Mouse (Mus musculus) limb, embryonic 12.5 days (tissue): ENCODE data around the gene Map3k11. TPM values are rescaled to one million over a fixed set of nuclear protein-coding genes. Genes with fewer than 3 reads are reported as not detected.

Experiments
- ATAC-seq: fragments of 200-750 bp; cut with Nextera tagmentation; 2 replicates; pipeline ENCODE4 v1.8.0; 2017; ENCODE audit warnings: low read depth, moderate TSS enrichment; ENCODE audit not compliant: insufficient number of reproducible peaks, insufficient read depth, low FRiP score, low TSS enrichment
- H3K27ac ChIP-seq: fragments of 300-500 bp; sonication (generic); 2 replicates; pipeline ENCODE4 v1.5.1; 2016; ENCODE audit warnings: mild to moderate bottlenecking, moderate library complexity
- H3K27me3 ChIP-seq: fragments of 300-500 bp; sonication (generic); 2 replicates; pipeline ENCODE4 v1.6.1; 2016; ENCODE audit warnings: mild to moderate bottlenecking, moderate library complexity
- H3K36me3 ChIP-seq: fragments of 300-500 bp; sonication (generic); 2 replicates; pipeline ENCODE4 v1.6.1; 2016; ENCODE audit warnings: mild to moderate bottlenecking, moderate library complexity
- H3K4me1 ChIP-seq: fragments of 300-500 bp; sonication (generic); replicated peaks from 2 replicates; pipeline ENCODE4 v1.6.1; 2016
- H3K4me2 ChIP-seq: fragments of 300-500 bp; sonication (generic); 2 replicates; pipeline ENCODE4 v1.6.1; 2016; ENCODE audit warnings: mild to moderate bottlenecking, moderate library complexity
- H3K4me3 ChIP-seq: fragments of 300-500 bp; sonication (generic); replicated peaks from 2 replicates; pipeline ENCODE4 v1.5.1; 2016; ENCODE audit warnings: mild to moderate bottlenecking
- H3K9ac ChIP-seq: fragments of 300-500 bp; sonication (generic); replicated peaks from 2 replicates; pipeline ENCODE4 v1.6.1; 2016; ENCODE audit warnings: mild to moderate bottlenecking, moderate library complexity
- H3K9me3 ChIP-seq: fragments of 300-500 bp; sonication (generic); 2 replicates; pipeline ENCODE4 v1.6.1; 2016; ENCODE audit warnings: mild to moderate bottlenecking, moderate library complexity
- WGBS: fragments of 180-500 bp; shearing (Covaris S2); methylation state at CpG from one replicate; pipeline ENCODE4 v1.1.7; 2016; 5-methylcytosine and 5-hydroxymethylcytosine counted together
- polyA plus RNA-seq: library from polyadenylated mRNA; unstranded; fragments of >200 nt; fragmentation: Nextera tagmentation; extraction: Ambion mirVana; gene quantifications from 2 replicates; pipeline ENCODE4 v1.2.1, GENCODE M21; 2016

Gene Map3k11
- polyA plus RNA-seq, 1 experiment from 2014 or later, result 19.6 TPM

DNA sequence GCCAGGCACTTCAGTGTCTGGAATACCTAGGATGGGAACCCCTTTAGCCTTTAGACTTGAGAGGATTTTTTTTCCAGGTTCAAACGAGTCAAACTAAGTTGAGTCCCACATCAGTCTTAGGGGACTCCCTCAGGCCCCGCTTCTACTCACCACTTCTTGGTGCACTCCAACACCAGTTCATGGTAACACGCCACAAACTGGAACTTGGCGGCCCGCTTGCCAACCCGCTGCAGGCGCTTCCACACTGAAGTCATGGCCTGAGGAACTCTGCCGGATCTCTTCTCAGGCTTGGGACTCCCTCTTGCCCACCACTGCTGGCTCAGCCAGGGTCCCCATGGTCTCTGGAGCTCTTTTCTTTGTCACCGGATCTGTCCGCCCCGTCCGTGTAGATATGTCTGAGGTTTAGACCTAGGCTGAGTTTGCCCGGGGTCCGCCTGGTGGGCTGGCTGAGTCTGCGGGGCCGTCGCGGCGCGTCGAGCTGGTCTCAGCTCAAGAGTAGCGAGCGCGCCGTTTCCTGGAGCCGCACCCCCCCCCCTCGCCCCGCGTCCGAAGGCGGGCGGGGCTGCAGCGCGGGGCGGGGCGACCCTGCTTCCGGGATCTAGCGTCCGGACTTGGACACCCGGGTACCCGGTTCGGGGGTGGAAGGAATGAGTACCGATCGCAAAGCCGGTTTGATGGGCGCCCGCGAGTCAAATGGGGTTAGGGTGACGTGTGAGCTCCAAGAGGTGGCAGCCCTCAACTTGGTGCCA is 37.4 kb downstream of the Map3k11 start, which contains the start of gene Ehbp1l1:
TSS of gene Ehbp1l1 (minus strand) at position 551 of the 749 bp plus-strand sequence.
- WGBS, result 13% methylated on average over 49 of the region's 49 CpGs

DNA sequence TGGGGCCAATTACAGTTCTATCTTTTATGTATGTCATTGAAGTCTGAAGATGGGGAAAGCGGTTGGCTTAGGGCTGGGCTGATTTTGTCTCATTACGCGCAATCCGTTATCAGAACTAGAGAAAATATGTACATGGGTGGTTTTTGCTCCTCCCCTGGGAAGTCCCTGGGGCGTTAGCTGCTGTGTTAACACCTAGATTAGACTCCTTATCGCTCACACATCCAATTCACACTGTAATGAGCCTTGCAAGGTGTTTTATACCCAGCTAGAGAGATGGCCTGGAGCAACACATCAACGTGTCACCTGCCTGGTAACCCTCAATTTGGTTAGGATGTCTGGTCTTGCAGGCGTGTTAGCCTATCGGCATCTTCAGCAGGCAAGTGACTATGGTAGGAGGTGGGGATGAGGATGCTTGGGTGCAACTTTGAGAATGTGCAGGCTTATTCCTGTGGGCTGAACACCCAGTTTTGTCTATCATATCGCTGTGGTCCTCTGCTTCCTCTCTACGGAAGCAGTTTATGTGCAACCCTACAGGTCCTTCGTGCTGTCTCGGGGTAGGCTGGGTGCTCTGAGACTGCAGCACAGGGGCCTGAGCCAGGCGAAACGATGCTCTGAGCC is 38.5 kb downstream of the Map3k11 start:
- Histone ChIP-seq H3K36me3 (peaks cover 45% of the 10 kb centered on the region), H3K27me3 (no peaks in the 10 kb centered on the region), H3K4me1 (peaks cover 62% of the 10 kb centered on the region), H3K4me2 (peak overlapping the region; percentile 98), H3K9me3 (no peaks in the 10 kb centered on the region), H3K9ac (peak overlapping the region; percentile 51), H3K4me3 (peak overlapping the region; percentile 96), H3K27ac (0 out of 2 replicates have a peak overlapping the region, but pooled peaks have one; percentile 12)
- 76% methylated on average over 15 of the region's 15 CpGs for WGBS
- ATAC-seq, result no peak

More for the DNA sequence above, 37.4 kb downstream of the Map3k11 start, which contains the start of gene Ehbp1l1:
- no peaks in the 10 kb centered on the region for H3K27me3 ChIP-seq
- peaks cover 56% of the 10 kb centered on the region for H3K36me3 ChIP-seq
- ATAC-seq, result no peak
- H3K9ac ChIP-seq, result peak within 1 kb of the TSS; percentile 63
- H3K9me3 ChIP-seq, result no peaks in the 10 kb centered on the region
- H3K4me3 ChIP-seq, result peak within 1 kb of the TSS; percentile 96
- peaks cover 60% of the 10 kb centered on the region for H3K4me1 ChIP-seq
- peak within 1 kb of the TSS; percentile 76 for H3K27ac ChIP-seq
- peak within 1 kb of the TSS; percentile 98 for H3K4me2 ChIP-seq

DNA sequence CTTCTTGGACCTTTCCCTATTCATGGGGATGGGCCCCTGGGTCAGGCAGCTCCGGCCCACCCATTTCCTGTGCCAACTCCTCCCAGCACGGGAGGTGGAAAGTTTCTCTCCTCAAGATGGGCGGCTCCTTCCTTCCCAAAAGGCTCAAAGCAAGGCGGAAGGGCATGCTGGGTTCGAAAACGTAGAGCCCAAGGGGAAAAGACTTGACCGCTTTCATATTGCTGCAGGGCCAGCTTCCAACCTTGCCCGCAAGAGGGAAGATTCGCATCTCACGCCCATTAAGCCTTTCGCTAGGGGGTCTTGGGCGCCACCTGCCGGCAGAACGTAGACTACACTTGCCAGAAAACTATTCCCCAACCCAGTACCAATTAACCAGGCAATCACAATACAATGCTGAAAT is 39.2 kb downstream of the Map3k11 start:
- Histone ChIP-seq H3K9me3 (no peaks in the 10 kb centered on the region), H3K27ac (0 out of 2 replicates have a peak overlapping the region, but pooled peaks have one; percentile 12), H3K4me3 (peak overlapping the region; percentile 96), H3K36me3 (peaks cover 38% of the 10 kb centered on the region), H3K9ac (peak overlapping the region; percentile 98), H3K4me1 (peaks cover 62% of the 10 kb centered on the region), H3K4me2 (peak overlapping the region; percentile 98), H3K27me3 (no peaks in the 10 kb centered on the region)
- no peak for ATAC-seq
- 2% methylated on average over 14 of the region's 14 CpGs for WGBS

DNA sequence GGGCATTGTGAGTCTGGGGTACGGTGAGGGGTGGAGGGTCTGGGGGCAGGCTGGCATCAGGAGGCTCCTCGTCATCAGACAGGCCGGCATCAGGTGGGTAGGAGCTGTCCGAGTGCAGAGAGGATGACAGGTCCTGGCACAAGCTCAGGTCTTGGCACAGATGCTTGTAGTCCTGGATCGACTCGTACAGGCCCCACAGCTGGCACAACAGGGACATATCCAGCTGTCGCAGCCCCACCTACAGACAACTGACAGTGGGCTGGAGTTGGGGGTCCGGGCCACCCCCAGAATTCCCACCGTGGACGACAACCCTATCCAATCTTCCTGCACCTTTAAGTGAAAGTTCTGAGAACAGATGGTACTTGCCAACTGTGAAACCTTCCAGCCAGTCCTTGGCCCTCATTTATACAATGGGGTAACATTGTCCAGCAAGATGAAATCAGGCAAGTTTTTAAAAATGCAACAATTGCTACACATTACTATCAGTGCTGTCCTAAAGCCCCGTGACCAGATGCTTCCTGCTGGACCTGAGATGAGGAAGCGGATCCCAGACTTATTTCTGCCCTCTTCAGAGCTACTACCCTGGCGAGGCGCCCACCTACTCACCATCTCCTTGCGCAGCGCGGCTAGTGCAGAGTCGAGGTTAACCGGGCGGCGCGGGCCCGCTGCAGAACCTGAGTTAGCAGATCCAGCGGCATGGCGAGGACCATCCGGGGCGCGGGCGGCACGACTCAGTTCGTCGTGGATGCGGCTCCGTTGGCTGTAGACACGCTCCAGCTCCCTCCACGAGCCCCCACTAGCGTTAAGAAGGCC is 40.3 kb downstream of the Map3k11 start:
- Histone ChIP-seq H3K27ac (peak overlapping the region; percentile 96), H3K4me1 (peaks cover 62% of the 10 kb centered on the region), H3K9ac (peak overlapping the region; percentile 98), H3K4me2 (peak overlapping the region; percentile 98), H3K9me3 (no peaks in the 10 kb centered on the region), H3K36me3 (peaks cover 27% of the 10 kb centered on the region), H3K4me3 (peak overlapping the region; percentile 96), H3K27me3 (no peaks in the 10 kb centered on the region)
- ATAC-seq, result 0 out of 2 replicates have a peak, but pooled peaks have one; percentile 4
- 10% methylated on average over 37 of the region's 37 CpGs for WGBS

DNA sequence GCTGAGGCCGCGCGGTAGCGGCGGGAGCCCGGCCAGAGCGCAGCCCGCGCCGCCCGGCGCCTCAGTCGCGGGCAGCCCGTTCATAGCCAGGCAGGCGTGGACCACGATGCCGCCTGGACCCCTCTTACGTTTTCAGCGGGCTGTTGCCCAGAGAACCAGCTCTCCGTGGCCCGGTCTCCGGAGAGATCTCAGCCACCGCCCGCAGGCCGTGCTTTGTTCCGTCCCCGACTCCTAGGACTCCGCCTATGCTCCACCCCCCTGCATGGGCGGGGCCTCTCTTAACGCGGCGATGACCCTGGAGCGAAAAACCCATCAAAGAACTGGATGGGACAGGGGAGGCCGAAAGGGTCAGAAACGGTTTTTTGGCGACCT is 40.9 kb downstream of the Map3k11 start, which contains the start of gene Fam89b:
TSS of gene Fam89b (minus strand) at position 210 of the 372 bp plus-strand sequence.
- Histone ChIP-seq H3K27ac (peak within 1 kb of the TSS; percentile 96), H3K27me3 (no peaks in the 10 kb centered on the region), H3K9ac (peak within 1 kb of the TSS; percentile 98), H3K4me1 (peaks cover 59% of the 10 kb centered on the region), H3K36me3 (peaks cover 21% of the 10 kb centered on the region), H3K9me3 (no peaks in the 10 kb centered on the region), H3K4me2 (peak within 1 kb of the TSS; percentile 98), H3K4me3 (peak within 1 kb of the TSS; percentile 96)
- WGBS, result 0% methylated on average over 37 of the region's 37 CpGs
- ATAC-seq, result peak; percentile 66; the same call in 1 of the 2 replicates

DNA sequence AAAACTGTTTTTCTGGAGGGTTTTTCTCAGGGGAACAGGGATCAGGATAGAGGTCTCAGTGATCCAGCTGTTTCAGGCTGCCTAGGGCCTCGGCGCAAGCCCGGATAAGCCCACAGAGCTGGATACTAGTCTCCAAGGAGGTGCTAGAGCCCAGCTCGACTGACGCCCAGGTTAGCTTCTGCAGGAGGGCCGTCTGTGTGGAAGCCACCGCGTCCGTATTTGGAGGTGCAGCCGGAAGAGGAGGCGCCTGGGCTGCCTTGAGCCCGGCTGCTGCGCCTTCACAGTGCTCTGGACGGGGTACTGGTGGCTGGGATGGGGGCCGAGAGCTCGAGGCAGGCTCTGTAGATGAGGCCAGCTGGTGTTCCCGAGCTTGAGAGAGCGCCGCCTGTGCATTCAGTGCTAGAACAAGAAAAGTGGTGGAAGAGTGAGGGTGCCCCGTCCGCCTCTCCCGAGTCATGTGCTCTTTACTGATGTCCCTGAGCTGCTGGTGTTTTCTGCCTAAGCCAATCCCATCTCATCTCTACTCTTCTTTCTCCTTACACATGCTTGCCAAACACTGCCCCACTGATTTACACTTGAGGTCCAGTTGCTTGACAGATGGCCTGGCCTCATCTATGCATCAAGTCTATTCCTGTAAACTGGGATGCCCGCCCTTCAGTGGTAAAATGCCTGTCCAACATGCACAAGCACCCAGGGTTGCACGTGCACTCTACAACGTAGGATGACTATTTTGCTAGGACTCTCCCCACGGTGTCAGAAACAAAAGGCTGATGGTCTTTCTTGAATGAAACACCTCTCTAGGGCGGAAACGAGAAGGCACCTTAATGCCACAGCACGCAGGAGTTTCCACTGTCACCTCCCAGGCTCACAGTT is 42.0 kb downstream of the Map3k11 start:
- Histone ChIP-seq H3K9me3 (no peaks in the 10 kb centered on the region), H3K9ac (peak overlapping the region; percentile 76), H3K36me3 (peaks cover 14% of the 10 kb centered on the region), H3K27me3 (no peaks in the 10 kb centered on the region), H3K27ac (no peak overlapping the region), H3K4me1 (peaks cover 47% of the 10 kb centered on the region), H3K4me2 (peak overlapping the region; percentile 98), H3K4me3 (peak overlapping the region; percentile 96)
- 73% methylated on average over 29 of the region's 29 CpGs for WGBS
- no peak for ATAC-seq

DNA sequence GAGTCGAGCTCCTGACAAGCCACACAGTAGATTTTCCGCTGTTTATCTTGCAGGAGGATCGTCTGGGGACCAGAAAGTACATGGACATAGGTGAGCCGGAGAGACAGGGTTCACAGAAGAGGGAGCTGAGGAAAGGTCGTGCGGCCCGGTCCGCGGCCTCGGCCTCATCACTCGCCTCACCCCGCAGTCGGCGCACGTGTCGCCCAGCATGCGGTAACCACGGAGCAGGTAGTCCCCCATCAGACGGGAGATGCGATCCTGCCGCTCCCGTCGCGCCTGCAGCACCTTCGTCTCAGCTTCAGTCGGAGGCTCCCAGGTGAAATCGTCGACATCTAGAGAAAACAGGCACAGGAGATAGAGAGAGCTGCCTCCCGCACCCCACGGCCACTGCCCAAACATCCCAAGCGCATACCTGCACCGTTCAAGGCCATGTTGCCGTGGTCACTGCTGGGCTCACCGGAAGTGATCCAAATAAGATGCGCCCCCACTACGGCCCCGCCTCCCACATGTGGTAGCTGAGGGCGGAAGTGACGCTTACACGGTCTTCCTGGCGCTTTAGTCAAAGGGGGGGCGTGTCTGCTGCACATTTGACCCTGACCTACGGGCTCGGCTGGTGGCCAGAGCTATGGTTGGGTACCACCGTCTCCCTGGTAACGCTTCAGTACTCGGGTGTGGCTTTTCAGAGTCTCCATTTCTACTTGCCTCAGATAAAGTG is 42.9 kb downstream of the Map3k11 start:
- Histone ChIP-seq H3K4me3 (peak overlapping the region; percentile 81), H3K9me3 (no peaks in the 10 kb centered on the region), H3K27ac (peak overlapping the region; percentile 56), H3K9ac (peak overlapping the region; percentile 76), H3K4me1 (peaks cover 39% of the 10 kb centered on the region), H3K27me3 (peaks cover 3% of the 10 kb centered on the region; the same call in 1 of the 2 replicates), H3K4me2 (peak overlapping the region; percentile 98), H3K36me3 (peaks cover 14% of the 10 kb centered on the region)
- ATAC-seq, result peak; percentile 77
- under 1% methylated on average over 47 of the region's 47 CpGs for WGBS

DNA sequence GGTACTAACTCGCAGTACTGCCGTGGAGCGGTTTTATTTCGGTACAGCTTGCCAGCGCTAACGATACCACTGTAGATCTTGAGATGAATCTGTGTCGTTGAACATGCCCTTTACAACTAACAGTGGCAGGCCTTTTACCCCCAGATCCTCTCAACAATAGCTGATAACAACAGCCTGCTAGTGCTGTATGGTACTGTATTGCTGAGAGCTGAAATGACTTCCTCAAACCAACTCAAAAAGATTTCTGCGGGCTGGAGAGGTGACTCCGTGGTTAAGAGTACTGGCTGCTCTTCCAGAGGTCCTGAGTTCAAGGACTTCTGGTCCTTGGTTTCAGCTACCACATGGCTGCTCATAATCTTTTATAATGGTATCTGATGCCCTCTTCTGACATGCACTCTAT is 45.8 kb downstream of the Map3k11 start:
- H3K27me3 ChIP-seq, result peaks cover 21% of the 10 kb centered on the region

DNA sequence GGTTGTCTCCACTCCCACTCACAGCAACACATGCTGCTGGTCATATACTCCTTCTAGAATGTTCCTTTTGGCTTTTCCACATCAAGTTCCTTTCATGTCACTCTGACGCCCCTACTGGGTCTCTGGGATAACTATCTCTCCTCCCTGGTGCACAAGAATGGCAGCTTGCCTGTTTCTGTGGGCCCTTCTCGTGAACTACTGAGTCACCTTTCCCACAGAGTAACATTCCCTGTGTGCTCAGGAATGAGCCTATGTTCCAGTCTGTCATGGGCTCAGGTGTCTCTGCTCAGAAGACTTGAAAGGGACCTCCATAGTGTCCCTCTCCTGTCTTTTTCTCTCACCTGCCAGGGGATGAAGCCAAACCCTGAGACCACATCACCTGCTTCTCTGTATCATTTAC is 50.9 kb downstream of the Map3k11 start:
- Histone ChIP-seq H3K4me1 (peaks cover 30% of the 10 kb centered on the region), H3K9ac (no peak overlapping the region), H3K4me2 (0 out of 2 replicates have a peak overlapping the region, but pooled peaks have one; percentile 96), H3K4me3 (no peak overlapping the region), H3K36me3 (no peaks in the 10 kb centered on the region), H3K27me3 (peaks cover 44% of the 10 kb centered on the region), H3K9me3 (no peaks in the 10 kb centered on the region), H3K27ac (no peak overlapping the region)
- WGBS, result 44% methylated on average over 2 of the region's 2 CpGs
- no peak for ATAC-seq

More for the DNA sequence above, 45.8 kb downstream of the Map3k11 start:
- ATAC-seq, result no peak
- Histone ChIP-seq H3K27ac (no peak overlapping the region), H3K9me3 (no peaks in the 10 kb centered on the region), H3K4me1 (peaks cover 16% of the 10 kb centered on the region), H3K4me3 (no peak overlapping the region), H3K9ac (no peak overlapping the region), H3K4me2 (no peak overlapping the region), H3K36me3 (peaks cover 7% of the 10 kb centered on the region)
- 78% methylated on average over 9 of the region's 9 CpGs for WGBS
